Mouse (Mus musculus): Measurements from ENCODE around the gene Gm10663. TPM values are rescaled to one million over a fixed set of nuclear protein-coding genes. Genes with fewer than 3 reads are reported as not detected.

The Gm10663 gene
- not detected for total RNA-seq (2021)
- long read RNA-seq, experiment 1: 0 reads
- long read RNA-seq, experiment 2: 0 reads

DNA sequence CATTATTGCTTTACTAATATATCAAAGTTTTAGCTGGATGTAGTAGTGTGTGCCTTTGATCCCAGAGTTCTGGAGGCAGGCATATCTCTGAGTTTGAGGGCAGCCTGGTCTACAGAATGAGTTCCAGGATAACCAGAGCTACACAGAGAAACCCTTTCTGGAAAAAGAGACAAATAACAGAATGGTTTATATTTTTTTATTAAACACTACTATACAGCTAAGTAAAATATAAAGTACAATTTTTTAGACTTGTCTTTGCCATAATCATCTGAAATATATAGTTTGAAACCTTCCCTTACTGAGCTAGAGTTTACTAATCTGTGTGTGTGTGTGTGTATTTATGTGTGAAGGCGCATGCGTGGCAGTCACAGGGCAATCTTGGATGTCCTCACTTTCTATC lies at the start of gene Gm10663:
TSS of gene Gm10663 (plus strand) at position 301 of the 400 bp plus-strand sequence.
- no peak within 1 kb of the TSS for H3K27ac ChIP-seq
- intact Hi-C loops (cut with DNase I): no loop called here
- DNase-seq (ENCODE audit: extremely low spot score in 1 of 2, low spot score in 2 of 2): no peak
- no peak for TF ChIP-seq CTCF (IDR thresholded peaks at IDR 0.05)
- no peak within 1 kb of the TSS for H3K4me3 ChIP-seq

DNA sequence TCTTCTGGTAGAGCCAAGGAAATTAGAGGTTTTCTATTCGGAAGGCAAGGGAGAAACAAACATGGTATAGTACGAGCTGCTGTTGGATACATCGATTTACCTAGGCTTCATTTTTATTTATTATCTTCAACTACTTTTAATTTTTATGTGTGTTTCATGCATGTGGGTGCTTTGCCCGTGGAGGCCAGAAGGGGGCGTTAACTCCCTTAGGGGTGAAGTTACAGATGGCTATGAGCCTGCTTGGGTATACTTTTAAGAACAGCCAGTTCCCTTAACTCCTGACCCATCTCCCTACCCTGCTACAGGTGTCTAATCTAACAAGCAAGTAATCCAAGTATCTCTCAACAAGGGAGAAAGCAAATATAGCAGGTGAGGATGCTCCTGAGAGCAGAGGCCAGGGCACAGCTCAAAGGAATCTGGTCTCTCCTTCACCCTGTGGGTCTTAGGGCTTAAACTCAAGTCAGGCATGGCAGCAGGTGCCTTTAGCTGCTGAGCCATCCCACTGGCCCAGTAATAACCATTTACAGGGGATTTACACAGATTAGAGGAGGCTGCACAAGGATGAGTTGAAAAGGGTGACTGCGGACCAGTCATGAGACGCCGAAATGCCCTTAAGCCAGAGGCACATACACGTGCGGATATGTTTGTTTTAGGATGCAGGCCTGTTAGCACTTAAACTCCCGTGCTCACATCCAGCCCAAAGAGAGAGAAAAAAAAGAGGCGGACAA lies 45.7 kb upstream of the Gm10663 start:
- TF ChIP-seq CTCF (IDR thresholded peaks at IDR 0.05): no peak; the same call in 1 of the 2 replicates
- no peak for DNase-seq (ENCODE audit: extremely low spot score in 1 of 2, low spot score in 2 of 2)
- Histone ChIP-seq H3K27ac (no peak overlapping the region), H3K4me3 (no peak overlapping the region)
- intact Hi-C loops (cut with DNase I): loop anchor here (10.0 kb wide), 1 partner anchor 1416 kb away; no protein-coding TSS in a partner anchor

DNA sequence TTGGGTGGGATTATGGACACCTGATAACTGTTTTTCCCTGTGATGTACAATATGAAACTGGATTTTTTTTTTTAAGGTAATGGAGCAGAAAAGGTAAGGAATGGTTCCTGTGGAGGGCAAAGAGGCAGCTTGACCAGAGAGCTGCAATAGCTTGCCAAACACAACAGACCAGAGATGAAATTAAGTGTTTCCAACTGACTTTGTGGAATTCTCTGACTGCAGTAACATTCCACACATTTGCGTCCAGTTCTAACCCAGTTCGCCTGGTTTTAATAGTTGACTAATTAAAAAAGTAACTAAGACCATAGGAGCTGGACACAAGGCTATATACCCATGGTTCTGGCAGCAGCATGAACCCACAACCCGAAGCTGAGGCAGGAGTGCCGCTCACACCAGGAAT lies 45.1 kb upstream of the Gm10663 start:
- TF ChIP-seq CTCF (IDR thresholded peaks at IDR 0.05): no peak
- intact Hi-C loops (cut with DNase I): loop anchor here (10.0 kb wide), 1 partner anchor 1415 kb away; no protein-coding TSS in a partner anchor

DNA sequence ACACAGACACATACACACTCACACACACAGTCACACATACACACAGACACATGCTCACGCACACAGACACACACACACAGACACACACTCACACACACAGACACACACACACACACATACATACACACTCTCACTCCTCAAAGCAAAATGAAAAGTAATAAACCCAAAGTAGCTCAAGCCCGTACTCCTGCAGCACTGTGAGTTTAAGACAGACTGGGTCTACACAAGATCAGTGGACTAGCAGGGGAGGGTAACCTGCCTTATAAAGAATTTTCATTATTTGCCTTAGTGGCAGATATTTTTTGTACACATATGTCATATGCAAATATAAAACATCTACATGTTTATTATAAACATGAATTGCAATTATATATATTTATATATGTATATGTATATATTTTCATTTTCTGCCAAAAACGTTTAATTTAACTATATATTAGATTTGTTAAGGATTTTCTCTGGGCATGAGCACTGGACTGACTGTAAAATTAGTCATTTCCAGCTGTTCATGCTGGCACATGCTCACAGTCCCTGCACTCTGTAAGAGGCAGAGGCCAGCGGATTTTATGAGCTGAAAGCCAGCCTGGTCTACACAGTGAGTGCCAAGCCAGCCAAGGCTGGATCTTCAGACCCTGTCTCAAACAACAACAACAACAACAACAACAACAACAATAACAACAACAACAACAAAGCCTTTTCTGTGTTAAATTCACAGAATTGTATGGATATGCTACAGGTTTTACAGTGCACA lies 43.9 kb upstream of the Gm10663 start:
- H3K4me3 ChIP-seq: no peak overlapping the region
- TF ChIP-seq CTCF (IDR thresholded peaks at IDR 0.05): no peak
- H3K27ac ChIP-seq: no peak overlapping the region
- intact Hi-C loops (cut with DNase I): no loop called here
- no peak for DNase-seq (ENCODE audit: extremely low spot score in 1 of 2, low spot score in 2 of 2)

More for the DNA sequence above, 45.1 kb upstream of the Gm10663 start:
- no peak for DNase-seq (ENCODE audit: extremely low spot score in 1 of 2, low spot score in 2 of 2)
- H3K27ac ChIP-seq: no peak overlapping the region
- no peak overlapping the region for H3K4me3 ChIP-seq

DNA sequence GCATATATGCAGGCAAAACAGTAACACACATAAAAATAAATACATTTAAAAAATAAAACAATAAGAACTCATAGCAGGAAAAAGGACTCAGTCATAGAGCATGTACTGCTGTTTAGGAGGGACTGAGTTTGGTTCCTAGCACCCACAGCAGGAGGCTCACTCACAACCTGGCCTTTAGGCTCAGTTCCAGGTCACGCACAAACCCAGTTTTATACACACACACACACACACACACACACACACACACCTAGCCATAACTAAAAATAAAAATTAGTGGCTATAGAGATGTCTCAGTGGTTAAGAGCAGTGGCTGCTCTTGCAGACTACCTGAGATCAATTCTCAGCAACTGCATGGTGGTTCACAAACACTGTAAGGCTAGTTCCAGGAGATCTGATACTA lies 42.7 kb upstream of the Gm10663 start:
- no peak for DNase-seq (ENCODE audit: extremely low spot score in 1 of 2, low spot score in 2 of 2)
- intact Hi-C loops (cut with DNase I): no loop called here
- no peak overlapping the region for H3K27ac ChIP-seq
- no peak overlapping the region for H3K4me3 ChIP-seq
- TF ChIP-seq CTCF (IDR thresholded peaks at IDR 0.05): no peak

DNA sequence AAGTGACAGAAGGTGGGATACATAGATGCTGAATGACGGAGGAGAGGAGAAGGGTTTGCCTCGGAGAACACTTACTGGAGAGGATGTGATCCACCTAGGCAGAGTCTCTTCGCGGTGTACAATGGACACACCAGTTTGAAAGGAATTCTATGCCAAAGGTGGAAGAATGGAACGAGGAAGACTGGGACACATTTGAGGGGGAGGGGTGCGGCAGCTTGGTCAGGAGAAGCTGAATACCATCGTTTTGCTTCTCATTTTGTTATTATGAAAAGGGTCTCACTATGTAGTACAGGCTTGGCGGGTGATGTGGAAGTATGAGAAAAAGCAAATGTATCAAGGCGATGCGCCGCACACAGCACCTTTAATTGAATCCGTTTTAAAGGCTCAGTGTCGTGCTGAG lies 41.8 kb upstream of the Gm10663 start:
- no peak for TF ChIP-seq CTCF (IDR thresholded peaks at IDR 0.05)
- Histone ChIP-seq H3K27ac (no peak overlapping the region), H3K4me3 (no peak overlapping the region)
- no peak for DNase-seq (ENCODE audit: extremely low spot score in 1 of 2, low spot score in 2 of 2)
- intact Hi-C loops (cut with DNase I): no loop called here

DNA sequence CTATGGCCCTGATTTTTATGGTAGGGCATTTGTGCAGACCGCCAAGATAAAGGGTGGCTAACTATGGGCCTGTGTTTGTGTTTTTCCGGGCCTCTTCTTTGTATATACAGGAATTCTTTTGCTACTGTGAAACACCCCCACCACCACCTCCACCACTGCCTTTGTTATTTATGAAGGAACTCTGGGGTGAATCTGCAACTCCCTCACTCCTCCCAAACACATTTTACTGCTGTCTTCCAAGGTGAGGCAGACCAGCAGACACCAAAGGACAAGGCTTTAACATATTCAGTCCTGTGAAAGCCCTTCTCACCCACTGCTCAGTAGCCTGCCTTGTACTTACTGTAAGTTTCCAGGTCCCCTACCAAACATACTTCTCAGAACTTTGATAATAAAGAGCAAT lies 40.7 kb upstream of the Gm10663 start:
- no peak overlapping the region for H3K27ac ChIP-seq
- no peak for DNase-seq (ENCODE audit: extremely low spot score in 1 of 2, low spot score in 2 of 2)
- no peak overlapping the region for H3K4me3 ChIP-seq
- intact Hi-C loops (cut with DNase I): no loop called here
- no peak for TF ChIP-seq CTCF (IDR thresholded peaks at IDR 0.05)

DNA sequence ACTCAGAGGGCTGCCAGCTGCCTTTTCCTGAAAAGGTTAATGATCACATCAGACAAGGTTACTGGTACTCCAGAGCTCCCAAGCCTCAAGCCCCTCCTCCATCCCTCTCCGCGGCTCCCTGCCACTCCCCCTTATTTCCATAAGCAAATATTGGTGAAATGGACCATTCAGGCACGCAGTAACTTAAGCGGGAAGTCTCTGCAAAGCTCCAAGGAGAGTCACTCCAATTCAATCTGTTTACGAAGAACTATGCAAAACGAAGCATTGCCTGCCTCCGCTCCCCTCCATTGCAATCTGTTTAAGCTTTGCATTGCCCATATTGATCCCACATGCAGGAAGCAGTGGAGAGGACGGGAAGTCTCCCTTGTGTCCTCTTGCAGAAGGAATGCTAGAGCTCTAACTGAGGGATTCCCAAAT lies 37.7 kb upstream of the Gm10663 start, which contains the start of gene Apela:
TSS of gene Apela (minus strand) at position 220 of the 417 bp plus-strand sequence.
- no peak within 1 kb of the TSS for H3K4me3 ChIP-seq
- H3K27ac ChIP-seq: no peak within 1 kb of the TSS
- TF ChIP-seq CTCF (IDR thresholded peaks at IDR 0.05): no peak
- peak in 1 of 2 experiments; percentile 10 for DNase-seq (ENCODE audit: extremely low spot score in 1 of 2, low spot score in 2 of 2)
- intact Hi-C loops (cut with DNase I): no loop called here

DNA sequence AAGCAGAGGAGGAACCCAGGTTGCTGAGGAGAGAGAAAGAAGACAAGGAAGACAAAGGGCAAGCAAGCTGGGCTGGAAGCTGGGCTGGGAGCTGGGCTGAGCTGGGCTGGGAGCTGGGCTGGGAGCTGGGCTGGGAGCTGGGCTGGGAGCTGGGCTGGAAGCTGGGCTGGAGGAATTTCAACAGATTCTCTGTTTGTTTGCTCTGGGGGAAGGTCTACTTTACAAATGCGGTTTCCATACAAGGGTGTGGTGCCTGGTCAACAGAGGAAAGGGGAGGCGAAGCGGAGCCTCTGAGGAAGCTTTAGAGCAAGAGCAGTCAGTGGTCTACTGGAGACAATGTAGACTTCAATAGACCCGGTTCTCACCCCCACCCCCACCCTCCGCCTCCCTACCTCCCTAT lies 28.3 kb upstream of the Gm10663 start:
- Histone ChIP-seq H3K27ac (no peak overlapping the region), H3K4me3 (no peak overlapping the region)
- DNase-seq (ENCODE audit: extremely low spot score in 1 of 2, low spot score in 2 of 2): no peak
- no peak for TF ChIP-seq CTCF (IDR thresholded peaks at IDR 0.05)
- intact Hi-C loops (cut with DNase I): no loop called here

DNA sequence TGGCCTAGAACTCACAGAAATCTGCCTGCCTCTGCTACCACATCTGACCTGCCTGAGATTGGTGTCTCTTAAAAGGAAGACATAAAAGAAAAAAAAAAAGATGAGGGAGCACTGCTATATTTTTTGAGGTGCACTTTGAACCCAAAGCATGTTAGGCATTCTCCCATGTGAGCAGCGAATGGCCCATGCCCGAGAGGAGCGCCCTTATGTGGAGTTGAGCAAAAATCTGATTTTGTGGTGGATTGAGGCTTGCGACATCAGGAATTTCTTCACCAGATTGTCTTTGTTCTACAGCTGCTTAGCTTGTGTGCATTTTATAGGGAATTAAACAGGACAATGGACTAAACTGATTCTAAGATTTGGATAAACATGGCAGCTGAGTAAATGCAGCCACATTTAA lies 27.6 kb upstream of the Gm10663 start:
- TF ChIP-seq CTCF (IDR thresholded peaks at IDR 0.05): no peak
- DNase-seq (ENCODE audit: extremely low spot score in 1 of 2, low spot score in 2 of 2): no peak
- no peak overlapping the region for H3K27ac ChIP-seq
- intact Hi-C loops (cut with DNase I): no loop called here
- H3K4me3 ChIP-seq: no peak overlapping the region

DNA sequence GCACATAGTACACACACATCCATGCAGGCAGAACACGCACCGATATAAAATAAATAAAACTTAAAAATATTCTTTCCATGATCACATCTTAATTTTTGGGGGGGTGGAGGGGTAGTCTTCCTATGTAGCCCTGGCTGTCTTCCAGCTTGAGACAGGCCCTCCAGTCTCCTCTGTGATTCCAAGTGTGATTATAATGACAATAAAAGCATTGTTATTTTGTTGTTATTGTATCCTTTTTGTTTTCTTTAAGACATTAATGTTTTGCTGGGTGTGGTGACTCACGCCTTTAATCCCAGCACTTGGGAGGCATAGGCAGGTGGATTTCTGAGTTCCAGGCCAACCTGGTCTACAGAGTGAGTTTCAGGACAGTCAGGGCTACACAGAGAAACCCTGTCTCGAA lies 27.0 kb upstream of the Gm10663 start:
- TF ChIP-seq CTCF (IDR thresholded peaks at IDR 0.05): no peak
- intact Hi-C loops (cut with DNase I): no loop called here
- Histone ChIP-seq H3K4me3 (no peak overlapping the region), H3K27ac (no peak overlapping the region)
- no peak for DNase-seq (ENCODE audit: extremely low spot score in 1 of 2, low spot score in 2 of 2)

DNA sequence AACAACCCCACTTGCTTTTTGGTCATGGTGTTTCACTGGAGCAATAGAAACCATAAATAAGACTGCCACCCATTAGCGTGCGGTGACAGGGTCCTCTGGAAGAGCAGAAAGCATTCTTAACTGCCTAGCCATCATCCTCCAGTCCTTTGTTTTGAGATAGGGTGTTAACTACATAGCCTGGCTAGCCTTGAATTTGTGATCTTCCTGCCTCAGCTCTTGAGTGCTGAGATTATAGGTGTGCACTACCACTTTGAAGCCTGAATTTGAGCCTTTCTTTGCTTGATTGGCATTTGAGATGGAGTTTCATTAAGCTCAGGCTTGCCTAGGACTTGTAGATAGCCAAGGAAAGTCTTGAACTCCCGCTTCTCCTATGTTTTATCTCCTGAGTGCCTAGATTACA lies 21.3 kb upstream of the Gm10663 start:
- DNase-seq (ENCODE audit: extremely low spot score in 1 of 2, low spot score in 2 of 2): no peak
- Histone ChIP-seq H3K27ac (no peak overlapping the region), H3K4me3 (no peak overlapping the region)
- no peak for TF ChIP-seq CTCF (IDR thresholded peaks at IDR 0.05)
- intact Hi-C loops (cut with DNase I): no loop called here
